ENCODE assay signal across 8 mouse cellular contexts in genomic region chr7:127232622-127233367, GRCm38 (mm10). TPM values are rescaled to one million over a fixed set of nuclear protein-coding genes. Genes with fewer than 3 reads are reported as not detected.
DNase-seq lines count a peak whose midpoint lies in the region; ATAC-seq and TF ChIP-seq lines count a peak whose summit lies in the region.

Gene Zfp553, plus strand, starts transcription at chr7:127233061.
Gene Sept1, minus strand, starts transcription at chr7:127233130.

- H3K4me1 ChIP-seq in forebrain, embryonic 14.5 days (ENCODE audit: control insufficient read depth, insufficient read depth, low read length): peaks cover 25% of the 10 kb centered on the region
- H3K4me1 ChIP-seq in neural tube, embryonic 13.5 days (replicated peaks): peaks cover 54% of the 10 kb centered on the region
- H3K4me1 ChIP-seq in testis, adult 2 months (ENCODE audit: control insufficient read depth, insufficient read depth, low read length): peaks cover 4% of the 10 kb centered on the region

- peak within 1 kb of the TSS; percentile 96 for H3K4me3 ChIP-seq in forebrain, embryonic 14.5 days (ENCODE audit: low read depth, low read length)
- H3K4me3 ChIP-seq in neural tube, embryonic 13.5 days: peak within 1 kb of the TSS; percentile 64
- H3K4me3 ChIP-seq in testis, adult 2 months (ENCODE audit: control insufficient read depth, low read depth, low read length): peak within 1 kb of the TSS; percentile 92

- intact Hi-C loops in heart, postnatal 10 days (cut with DNase I): no loop called here

- H3K4me2 ChIP-seq in forebrain, embryonic 14.5 days (ENCODE audit: low read length): peak within 1 kb of the TSS; percentile 92
- H3K4me2 ChIP-seq in neural tube, embryonic 13.5 days: peak within 1 kb of the TSS; percentile 89

- no peak for TF ChIP-seq CTCF in testis, adult 2 months (IDR thresholded peaks at IDR 0.05; ENCODE audit: control insufficient read depth, insufficient read depth, insufficient replicate concordance, low read depth, low read length)

- peak; percentile 90 for DNase-seq in ES-CJ7 (ENCODE audit: low read depth, low spot score)
- peak; percentile 85 for DNase-seq in cerebellum, adult 11 months
- peak; percentile 93 for DNase-seq in forebrain, embryonic 14.5 days (ENCODE audit: low spot score)
- peak; percentile 90 to 91 for DNase-seq in heart, postnatal 10 days
- peak; percentile 88 to 93 for DNase-seq in kidney, postnatal 4 days
- DNase-seq in lung, adult 18-20 months: peak; percentile 80 to 85

- WGBS in forebrain, embryonic 14.5 days: under 1% methylated on average over 64 of the region's 64 CpGs
- under 1% methylated on average over 60 of the region's 64 CpGs for WGBS in neural tube, embryonic 13.5 days

- peaks cover 47% of the 10 kb centered on the region for H3K36me3 ChIP-seq in forebrain, embryonic 14.5 days (ENCODE audit: control insufficient read depth, insufficient read depth, low read length)
- peaks cover 46% of the 10 kb centered on the region for H3K36me3 ChIP-seq in neural tube, embryonic 13.5 days
- H3K36me3 ChIP-seq in testis, adult 2 months (ENCODE audit: control insufficient read depth, insufficient read depth, low read length): no peaks in the 10 kb centered on the region

- peak; percentile 56 for TF ChIP-seq POLR2A in testis, adult 2 months (IDR thresholded peaks at IDR 0.05; ENCODE audit: control insufficient read depth, low read depth, low read length)

- no peaks in the 10 kb centered on the region for H3K9me3 ChIP-seq in forebrain, embryonic 14.5 days (replicated peaks; ENCODE audit: control insufficient read depth, low read length)
- H3K9me3 ChIP-seq in neural tube, embryonic 13.5 days: no peaks in the 10 kb centered on the region

- peak within 1 kb of the TSS; percentile 97 for H3K9ac ChIP-seq in forebrain, embryonic 14.5 days (ENCODE audit: low read length)
- peak within 1 kb of the TSS; percentile 98 for H3K9ac ChIP-seq in neural tube, embryonic 13.5 days

- H3K27ac ChIP-seq in forebrain, embryonic 14.5 days (ENCODE audit: low read depth, low read length): peak within 1 kb of the TSS; percentile 99
- H3K27ac ChIP-seq in neural tube, embryonic 13.5 days (replicated peaks): peak within 1 kb of the TSS; percentile 99
- H3K27ac ChIP-seq in testis, adult 2 months (ENCODE audit: control insufficient read depth, insufficient read depth, low read depth, low read length): peak within 1 kb of the TSS; percentile 81

- ATAC-seq in forebrain, embryonic 14.5 days: peak; percentile 94
- peak; percentile 94 for ATAC-seq in neural tube, embryonic 13.5 days (ENCODE audit: low read depth)

- no peaks in the 10 kb centered on the region for H3K27me3 ChIP-seq in forebrain, embryonic 14.5 days (replicated peaks; ENCODE audit: control insufficient read depth, insufficient read depth, low read length)
- no peaks in the 10 kb centered on the region for H3K27me3 ChIP-seq in neural tube, embryonic 13.5 days
- no peaks in the 10 kb centered on the region for H3K27me3 ChIP-seq in testis, adult 2 months (ENCODE audit: control insufficient read depth, insufficient read depth, low read length)

RNA-seq across cellular contexts. Expression of gene Zfp553, which starts in this region (rescaled TPM):
- 29.4 and 36.7 TPM in 2 replicates for polyA plus RNA-seq in forebrain, embryonic 14.5 days (2014; fragmentation: Nextera tagmentation; extraction: Ambion mirVana)
- total RNA-seq in heart, postnatal 10 days (2021): 1 to 10 TPM; 6.8 to 8.8 TPM
- 54.7 and 58.0 TPM in 2 replicates for polyA plus RNA-seq in neural tube, embryonic 13.5 days (2015; fragmentation: Nextera tagmentation; extraction: Ambion mirVana)
- polyA plus RNA-seq in testis, adult 2 months (2012; rRNA removed): 3.4 and 3.7 TPM in 2 replicates

RNA-seq across cellular contexts. Expression of gene Sept1, which starts in this region (rescaled TPM):
- polyA plus RNA-seq in forebrain, embryonic 14.5 days (2014; fragmentation: Nextera tagmentation; extraction: Ambion mirVana): 11.3 and 15.1 TPM in 2 replicates
- total RNA-seq in heart, postnatal 10 days (2021): 10 to 100 TPM; 11.5 to 15.5 TPM
- polyA plus RNA-seq in neural tube, embryonic 13.5 days (2015; fragmentation: Nextera tagmentation; extraction: Ambion mirVana): 16.2 and 23.7 TPM in 2 replicates
- polyA plus RNA-seq in testis, adult 2 months (2012; rRNA removed): 2.8 and 3.2 TPM in 2 replicates

Comparison
In these comparisons a context has a peak if more than half of its experiments do, and no peak if none do; other contexts are left out.
1. Peak in every context shown above with its lines: DNase-seq, ATAC-seq, H3K4me3 ChIP-seq and H3K27ac ChIP-seq.